Mouse (Mus musculus) adrenal gland, adult 18-20 months (tissue): Measurements from ENCODE around the gene Ptprg. TPM values are rescaled to one million over a fixed set of nuclear protein-coding genes. Genes with fewer than 3 reads are reported as not detected.

Source experiments
- DNase-seq, 2 experiments: peaks; one replicate each; pipeline ENCODE4 v3.0.0; 2021 to 2022; ENCODE audit warnings: low spot score in 2 of 2
- total RNA-seq, 2 experiments: library from RNA; stranded (reverse); gene quantifications; 1 replicate in 1 of 2; 2 replicates in 1 of 2; pipeline ENCODE4 v1.2.3; 2021

The Ptprg gene
- total RNA-seq, 2 experiments from 2014 or later = 78.0 to 111 TPM

DNA sequence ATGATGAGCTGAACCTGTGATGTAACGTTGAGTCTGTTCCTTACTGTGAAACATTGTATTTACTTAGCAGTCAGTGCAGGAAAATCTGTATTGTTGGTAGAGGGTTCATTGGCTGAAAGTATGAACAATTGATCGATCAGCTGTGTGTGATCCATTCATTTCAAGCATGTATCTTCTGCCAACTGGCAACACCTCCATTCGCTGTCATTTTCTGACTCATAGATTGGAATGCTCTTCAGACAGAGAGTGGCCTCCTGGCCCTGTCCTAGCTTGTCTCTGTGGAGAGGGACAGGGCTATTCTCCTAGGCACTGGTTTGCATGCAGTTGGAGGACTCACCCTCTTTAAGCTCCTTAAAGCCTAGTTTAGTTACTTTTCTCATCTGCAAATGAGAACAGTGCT is 62.4 kb downstream of the Ptprg start:
- no peak for DNase-seq

DNA sequence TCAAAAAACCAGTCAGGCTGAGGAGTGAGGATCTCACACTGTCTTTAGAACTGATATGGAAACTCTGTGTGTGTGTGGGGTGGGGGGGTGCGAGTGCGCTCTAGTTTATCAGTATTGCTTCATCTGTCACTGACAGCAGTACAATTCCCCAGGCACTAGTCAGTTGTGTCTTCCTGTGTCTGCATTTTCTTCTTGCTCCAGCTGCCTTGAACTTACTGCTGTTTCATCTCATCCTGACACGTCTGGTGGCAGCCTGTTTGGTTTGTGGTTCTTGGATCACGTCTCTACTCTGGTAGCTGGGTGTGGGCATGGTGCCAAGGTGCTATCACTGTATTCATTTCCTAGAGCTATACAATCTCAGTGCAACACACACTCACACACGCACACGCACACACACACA is 64.0 kb downstream of the Ptprg start:
- DNase-seq = peak; percentile 46 to 57

DNA sequence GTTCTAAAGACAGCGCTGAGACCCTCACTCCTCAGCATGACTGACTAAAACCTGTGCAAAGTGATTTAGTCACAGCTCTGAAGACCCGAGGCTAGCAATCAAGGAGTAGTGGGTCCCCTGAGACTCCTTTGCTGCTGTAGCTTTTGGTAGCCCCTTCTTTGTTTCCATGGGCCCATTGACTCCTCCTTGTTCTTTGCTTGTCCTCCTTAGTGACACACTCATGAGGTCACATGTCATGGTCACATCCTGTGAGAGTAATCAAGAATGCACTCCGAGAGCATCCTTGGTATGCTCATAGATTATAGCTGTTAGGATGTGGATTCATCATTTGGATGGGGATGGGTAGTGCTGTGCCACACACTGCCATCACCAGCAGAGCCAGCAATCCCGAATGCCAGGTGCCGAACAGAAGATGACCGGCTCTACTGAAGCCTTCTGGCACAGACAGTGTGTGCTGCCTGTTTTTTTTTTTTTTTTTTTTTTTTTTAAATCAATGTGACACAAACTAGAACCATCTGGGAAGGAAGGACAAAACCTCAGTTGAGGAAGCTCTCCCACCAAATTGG is 64.9 kb downstream of the Ptprg start:
- DNase-seq = no peak

DNA sequence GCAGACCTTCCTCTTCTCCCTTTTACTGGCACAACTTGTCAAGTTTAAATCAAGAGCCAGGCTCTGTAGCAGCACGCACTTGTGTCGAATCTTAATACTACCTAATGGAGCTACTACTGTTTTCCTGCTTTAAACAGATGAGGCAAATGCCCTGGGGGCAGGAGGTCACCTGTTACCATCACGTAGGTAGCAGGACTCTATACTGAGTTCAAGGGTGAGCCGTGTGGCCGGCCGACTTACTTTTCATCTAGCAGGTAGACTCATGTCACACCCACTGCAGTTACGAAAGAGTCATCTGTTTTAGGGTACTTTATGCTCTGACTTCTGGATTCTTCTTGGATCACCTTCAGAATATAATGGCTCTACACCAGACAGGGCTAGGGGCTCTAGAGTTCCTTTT is 66.3 kb downstream of the Ptprg start:
- no peak for DNase-seq

DNA sequence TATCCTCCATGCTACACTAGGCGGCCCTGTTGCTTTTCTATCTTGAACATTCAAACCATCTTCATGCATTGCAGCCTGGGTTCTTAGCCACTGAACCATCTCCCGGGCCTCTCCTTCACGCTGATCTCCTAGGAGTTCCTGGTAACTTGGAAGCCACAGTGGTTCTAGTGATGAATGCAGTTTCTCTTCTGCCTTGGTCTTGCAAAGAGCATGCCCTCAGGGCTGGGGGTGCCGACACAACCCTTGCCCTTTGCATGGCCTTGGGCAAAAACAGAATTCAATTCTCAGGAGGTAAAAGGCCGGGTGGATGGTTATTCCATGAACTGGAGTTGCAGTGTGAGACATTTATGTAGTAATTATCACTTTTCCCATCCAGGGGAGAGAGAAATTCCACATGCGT is 67.0 kb downstream of the Ptprg start:
- no peak for DNase-seq

DNA sequence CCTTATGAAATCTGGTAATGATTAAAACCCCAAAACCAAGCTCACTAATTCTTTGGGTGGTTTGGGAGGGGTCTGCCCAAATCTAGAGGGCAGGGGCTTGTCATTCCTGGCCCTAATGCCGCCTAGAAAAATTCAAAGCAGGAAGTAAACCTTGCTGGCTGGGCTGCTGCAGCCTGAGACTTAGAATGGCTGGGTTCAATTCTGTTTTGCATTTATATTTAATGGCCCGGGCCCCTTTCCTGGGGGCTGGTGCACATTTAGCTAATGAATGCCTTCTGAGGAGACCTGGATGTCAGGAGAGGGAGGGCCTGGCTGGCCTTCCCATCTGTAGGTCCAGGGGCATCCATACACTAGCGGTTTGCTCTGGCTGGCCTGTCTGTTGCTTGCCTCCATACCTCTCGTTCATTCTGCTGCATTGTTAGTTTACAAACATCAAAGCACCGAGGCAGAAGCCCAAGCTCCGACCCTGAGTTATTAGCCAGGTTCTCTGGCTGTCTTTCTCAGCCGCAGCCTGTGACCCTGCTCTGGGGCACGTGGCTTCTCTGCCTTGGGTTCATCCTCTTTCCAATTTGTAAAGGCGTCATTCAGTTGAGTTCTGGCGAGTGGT is 67.7 kb downstream of the Ptprg start:
- DNase-seq = no peak

DNA sequence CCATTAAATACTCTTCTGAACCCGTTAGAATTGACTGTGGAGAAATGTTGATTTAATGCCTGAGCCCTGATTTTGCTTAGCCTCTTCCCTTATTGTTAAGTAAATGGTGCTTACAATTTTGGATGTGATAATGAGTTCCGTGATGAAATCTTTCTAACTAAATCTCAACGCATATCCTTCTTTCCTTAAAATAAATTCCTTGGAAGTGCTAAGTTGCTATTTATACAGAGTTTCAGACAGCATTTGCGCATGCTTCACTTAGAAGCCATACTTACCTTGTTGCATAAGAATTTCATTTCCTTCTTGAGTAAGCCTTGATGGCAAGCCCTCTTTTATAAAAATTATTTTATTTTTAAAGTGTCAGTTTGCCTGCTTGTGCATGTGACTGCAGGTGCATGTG is 70.2 kb downstream of the Ptprg start:
- no peak for DNase-seq

DNA sequence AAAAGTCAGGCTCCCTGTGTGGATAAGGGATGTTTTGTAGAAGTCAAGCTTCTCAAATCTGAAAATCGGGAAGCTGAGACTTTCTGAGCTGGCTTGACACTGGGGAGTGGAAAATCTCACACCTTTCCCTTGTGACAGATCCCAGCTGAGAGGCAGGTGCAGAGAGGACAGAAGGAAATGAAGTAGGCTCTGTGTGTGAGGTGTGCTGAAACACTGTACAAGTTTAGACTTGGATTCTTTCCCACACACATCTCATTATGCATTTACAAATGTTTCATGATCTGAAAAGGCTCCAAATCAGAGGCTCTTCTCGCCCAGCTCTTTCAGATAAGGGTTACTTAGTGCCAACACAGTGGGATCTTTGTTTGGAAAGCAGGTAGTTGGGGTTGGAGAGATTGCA is 77.4 kb downstream of the Ptprg start:
- DNase-seq = no peak

DNA sequence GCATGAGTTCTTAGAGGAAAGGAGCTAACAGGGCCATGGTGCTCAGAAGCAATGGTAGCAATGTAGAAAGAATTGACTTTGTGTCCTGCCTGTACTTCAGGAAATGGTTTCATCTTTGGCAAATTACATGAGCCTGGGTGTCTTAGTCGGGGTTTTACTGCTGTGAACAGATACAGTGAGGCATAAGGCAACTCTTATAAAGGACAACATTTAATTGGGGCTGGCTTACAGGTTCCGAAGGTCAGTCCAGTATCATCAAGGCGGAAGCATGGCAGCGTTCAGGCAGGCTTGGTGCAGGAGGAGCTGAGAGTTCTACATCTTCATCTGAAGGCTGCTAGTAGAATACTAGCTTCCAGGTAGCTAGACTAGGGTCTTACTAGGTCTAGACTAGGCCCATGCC is 78.2 kb downstream of the Ptprg start:
- DNase-seq = no peak

DNA sequence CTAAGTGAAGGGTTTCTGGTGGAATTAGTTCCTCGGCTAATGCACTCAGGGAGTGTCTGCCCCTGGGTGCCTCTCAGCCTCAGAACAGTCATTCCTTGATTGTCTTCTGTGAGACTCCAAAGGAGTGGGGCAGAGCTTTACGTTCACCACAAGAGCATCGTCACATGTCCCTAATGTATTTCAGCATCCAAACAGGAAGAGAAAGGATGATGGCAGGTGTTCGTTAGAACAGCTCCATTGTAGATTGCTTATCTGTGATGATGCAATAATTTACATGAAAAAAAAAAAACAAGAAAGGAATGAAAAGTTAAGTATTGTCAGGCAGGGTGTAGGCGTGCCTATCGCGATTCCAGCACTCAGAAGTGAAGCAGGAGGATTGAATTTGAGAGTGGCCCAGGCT is 84.3 kb downstream of the Ptprg start:
- no peak for DNase-seq

DNA sequence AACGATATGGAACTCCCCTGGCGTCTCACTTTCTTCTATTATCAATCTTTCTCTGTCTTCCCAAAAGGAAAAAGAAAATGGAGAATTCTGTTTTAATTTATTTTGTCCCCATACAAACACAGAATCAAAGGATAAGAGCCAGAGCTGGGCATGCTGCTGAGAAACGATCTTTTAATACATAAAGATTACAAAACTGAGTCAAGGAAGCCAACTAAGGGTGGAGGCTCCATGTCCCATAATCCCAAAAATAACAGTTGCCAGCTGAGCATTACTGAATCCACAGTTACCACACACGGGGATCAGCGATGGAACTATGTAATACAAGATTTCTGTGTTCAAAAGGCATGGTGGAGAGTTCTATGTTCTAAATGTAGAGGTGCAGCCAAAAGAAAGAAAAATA is 86.0 kb downstream of the Ptprg start:
- DNase-seq = no peak

DNA sequence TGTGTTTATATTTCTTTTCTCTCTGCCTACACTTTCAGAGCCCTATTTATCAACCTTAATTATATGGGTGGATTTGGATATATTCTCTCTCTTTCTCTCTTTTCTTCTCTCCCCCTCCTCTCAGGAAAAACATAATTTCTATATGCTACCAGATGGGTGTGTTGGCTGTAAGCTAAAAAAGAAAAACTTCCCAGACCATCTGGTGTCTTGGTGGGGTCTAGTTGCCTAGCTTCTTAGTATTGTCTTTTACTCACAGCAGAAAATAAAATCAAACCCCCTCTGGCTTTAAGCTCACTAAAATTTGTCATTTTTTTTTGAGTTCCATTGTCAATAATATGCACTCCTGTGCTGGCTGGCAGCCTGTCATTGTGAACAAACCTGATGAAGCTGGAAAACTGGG is 87.0 kb downstream of the Ptprg start:
- no peak for DNase-seq

DNA sequence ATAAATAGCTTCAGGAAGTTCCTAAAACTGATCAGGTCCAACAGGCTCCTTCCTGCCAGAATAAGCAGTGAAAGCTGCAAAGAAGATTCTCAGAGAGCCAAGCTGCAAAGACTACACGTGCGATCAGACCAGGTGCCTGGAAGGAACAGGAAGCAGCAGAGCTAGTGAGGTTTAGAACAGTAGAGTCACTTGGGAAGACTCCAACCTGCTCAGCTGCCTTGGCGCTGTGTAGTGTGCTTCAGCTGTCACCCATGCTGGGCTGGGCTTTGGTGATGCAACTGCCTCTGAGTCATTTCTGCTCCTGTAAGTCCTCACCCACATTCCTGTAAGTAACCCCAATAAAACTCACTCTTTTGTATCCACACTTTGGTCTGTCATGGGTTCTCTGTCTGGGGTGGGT is 87.7 kb downstream of the Ptprg start:
- DNase-seq = peak in 1 of 2 experiments; percentile 27

DNA sequence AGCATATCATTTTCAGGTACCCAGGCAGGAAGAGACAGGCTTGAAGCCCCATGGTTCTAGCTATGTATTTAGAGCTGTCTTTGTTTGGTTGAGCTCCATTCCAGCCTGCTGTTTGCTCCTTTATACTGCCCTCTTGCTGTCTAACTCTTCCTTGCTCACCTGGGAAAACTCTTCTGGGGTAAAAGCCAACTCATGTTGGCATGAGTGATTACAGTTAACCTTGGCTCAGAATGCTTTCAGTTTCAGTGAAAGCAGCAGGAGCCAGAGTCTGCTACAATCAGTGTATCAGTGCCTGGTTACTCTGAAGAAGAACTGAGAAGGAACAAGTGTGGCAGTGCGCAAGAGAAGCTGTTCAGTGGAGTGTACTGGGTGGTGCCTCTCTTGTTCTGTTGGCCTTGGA is 89.6 kb downstream of the Ptprg start:
- DNase-seq = no peak

DNA sequence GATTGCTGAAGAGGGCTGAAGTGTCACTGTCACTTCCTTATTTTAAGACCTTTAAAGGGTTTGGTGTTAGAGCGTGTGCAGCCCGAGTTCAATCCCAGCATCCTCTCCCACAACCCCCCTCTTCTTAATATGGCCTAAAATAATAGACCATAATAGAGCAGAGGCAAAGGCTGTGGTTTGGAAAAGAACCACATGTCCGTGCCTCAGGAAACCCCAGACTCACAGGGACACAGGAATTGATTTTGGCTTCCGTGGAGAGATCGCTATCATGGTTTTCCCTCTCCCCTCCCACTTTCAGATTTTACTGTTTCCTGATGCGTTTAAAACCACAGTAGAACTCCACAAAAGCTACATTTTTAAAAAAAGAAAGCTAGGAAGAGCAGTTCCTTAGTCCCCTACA is 104.0 kb downstream of the Ptprg start:
- DNase-seq = no peak

DNA sequence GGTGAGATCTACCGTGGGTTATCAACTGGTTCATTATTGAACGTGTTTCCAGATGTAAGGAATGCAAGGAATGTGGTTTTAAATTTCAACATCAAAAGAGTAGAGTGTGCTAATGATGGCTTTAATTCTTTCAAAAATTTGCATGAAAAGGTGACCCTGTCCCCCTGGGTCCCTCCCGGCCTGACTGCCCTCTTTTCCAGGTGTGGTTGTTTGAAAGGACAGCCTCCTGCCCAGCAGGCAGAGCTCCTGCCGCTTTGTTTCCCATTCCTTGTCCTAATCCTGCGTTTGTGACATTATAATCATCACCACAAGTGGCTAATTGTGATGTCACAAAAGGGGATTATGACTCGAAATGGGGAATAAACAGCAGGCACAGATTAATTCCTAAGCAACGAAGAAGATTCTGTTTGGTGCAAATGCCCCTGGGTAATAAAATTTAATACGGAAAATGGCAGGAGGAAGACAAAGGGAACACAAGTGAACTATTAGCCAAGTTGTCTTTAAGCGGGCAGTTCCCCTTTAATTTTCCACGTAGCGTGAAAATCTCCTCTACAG is 110.4 kb downstream of the Ptprg start:
- no peak for DNase-seq

DNA sequence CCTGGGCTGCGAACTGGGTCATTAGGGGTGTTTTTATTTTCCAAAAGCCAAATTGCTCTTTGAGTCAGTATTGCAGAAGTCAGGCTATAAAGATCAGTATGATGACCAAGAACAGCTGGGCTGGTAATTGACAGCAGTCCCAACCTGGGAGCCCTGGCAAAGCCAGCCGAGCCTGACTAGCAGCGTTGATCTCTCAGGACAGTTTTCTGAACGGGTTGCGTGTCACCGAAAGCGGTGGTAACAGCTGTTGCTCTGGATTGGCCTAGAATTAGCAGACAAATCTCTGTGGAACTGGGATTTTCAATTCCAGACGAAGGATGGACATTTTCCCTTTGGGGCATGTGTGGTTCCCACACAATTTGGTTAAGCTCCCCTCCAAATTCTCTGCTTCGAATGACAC is 111.0 kb downstream of the Ptprg start:
- no peak for DNase-seq

DNA sequence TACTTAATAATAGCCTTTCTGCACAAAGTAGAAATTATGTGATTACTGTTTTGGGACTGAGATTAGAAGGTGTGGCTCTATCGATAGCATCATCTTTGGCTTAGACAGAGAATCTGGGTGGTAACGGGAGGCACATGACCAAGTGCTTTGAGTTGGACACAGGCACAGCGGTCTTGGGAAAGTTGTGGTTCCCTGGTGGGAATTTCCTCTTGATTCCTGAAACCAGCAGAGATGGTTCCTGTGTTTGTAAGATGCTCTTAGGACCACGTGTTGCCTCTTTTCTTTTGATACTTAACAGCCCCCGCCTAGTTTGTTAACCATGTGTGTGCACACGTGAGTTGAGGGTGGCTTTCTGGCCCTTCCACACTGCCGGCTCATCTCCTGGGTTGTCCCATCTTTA is 111.7 kb downstream of the Ptprg start:
- no peak for DNase-seq

DNA sequence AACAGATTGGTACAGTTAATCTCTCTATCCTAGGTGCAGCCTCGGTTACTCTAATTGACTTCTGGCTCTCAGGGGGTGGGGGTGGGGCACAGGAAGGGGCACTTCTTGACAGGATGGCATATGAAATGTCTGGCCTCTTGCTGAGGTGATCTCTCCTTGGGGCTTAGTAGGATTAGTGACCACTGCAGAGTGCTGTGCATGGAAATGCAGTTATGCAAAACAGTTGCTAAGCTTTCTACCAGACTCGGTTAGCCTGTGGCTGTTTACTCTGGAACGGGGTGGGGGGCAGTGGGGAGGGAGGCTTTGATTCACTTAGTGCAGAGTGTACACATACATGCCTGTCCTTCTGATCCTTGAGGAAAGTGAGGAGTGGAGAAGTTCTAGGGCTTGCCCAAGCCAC is 114.4 kb downstream of the Ptprg start:
- no peak for DNase-seq

DNA sequence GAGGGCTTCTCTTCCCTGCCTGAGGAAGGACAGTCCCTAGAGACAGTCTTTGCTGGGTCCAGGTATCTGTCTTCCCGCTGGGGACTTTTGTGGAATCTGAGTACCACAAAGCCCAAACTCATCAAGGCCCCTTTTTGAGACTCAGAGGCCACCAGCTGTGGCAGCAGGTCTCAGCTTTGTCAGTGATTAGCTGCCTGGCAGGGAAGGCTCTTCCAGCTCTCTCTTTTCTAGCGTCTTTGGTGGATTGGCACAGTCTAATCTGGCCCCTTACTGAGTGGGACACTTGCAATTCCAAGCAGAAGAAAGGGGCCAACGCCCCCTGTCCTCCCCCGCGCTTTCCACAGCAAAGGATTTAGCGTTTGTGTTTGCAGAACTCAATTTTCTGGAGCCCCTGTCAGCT is 117.5 kb downstream of the Ptprg start:
- no peak for DNase-seq

DNA sequence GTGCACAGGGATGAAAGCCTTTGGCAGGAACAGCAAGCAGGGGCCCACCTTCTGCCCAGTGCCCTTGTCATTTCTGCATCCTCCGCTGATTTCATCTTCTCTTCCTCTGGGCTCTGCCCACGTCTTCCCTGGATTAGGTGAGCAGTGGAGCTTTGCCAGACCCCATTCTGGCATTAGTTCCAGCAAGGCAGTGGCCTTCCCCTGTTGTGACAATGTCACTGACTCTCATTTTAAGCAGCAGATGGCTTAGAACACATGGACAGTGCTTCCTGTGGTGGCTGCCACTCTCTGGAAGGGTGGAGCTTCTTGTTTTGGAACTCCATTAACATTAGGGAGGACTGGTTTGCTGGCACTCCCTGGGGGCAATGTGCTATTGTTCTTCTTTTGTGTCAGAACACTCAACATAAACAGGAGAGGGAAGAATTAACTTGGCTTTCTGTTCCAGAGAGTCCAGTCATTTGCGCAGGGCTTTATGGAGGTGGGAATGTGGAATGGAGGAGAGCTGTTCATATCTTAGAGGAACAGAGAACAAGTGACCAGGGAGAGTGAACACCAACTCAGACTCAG is 119.7 kb downstream of the Ptprg start:
- DNase-seq = no peak

DNA sequence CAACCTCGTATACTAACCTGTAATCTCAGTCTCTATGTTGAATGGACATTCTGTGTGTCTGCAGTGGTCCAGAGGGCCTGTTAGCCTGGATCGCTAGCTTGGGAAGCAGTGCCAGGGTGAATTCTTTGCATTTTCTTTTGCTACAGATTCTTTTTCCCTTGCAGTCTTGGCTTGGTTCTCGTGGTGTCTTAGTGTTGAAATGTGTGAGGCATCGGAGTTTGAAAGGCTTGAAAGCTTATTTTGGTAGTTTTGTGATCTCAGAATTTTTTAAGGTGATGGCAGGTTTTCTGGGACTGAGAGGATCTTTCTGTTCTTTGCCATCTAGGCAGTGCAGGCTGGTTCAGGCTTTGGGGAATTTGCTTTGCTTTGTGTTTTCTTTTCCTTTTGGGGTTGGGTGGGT is 124.9 kb downstream of the Ptprg start:
- DNase-seq = no peak

DNA sequence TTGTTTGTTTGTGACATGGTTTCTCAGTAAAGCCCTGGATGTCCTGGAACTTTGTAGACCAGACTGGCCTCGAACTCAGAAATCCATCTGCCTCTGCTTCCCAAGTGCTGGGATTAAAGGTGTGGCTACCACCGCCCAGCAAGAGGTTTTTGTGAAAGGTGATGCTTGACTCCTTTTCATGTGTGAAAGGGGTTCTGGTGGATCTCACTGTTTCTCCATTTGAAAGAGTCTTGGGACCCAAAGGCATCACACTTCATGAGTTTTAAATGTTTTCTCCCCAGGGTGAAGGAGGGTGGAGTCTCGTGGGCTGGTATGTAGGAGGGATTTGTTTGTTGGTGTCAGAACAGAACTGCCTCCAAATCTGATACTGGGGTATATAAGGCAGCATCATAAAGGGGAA is 126.4 kb downstream of the Ptprg start:
- no peak for DNase-seq
